Mouse (Mus musculus) lung, postnatal 14 days (tissue): Measurements from ENCODE around the gene Map4k4.
A peak's percentile ranks its signal among the peaks of the same experiment; 100 is the strongest.

Source experiments
- DNase-seq: peaks from one replicate; pipeline ENCODE4 v3.0.0; 2021

The Map4k4 gene

GRCm38 (mm10) chr1:39900181-39901005 is at the start of gene Map4k4:
Gene Map4k4, plus strand, starts transcription at chr1:39900913.
- DNase-seq: peak; percentile 86

- DNase-seq: no peak
Observed at GRCm38 (mm10) chr1:39855949-39856348, 44.8 kb upstream of the Map4k4 start.

- no peak for DNase-seq
Observed at GRCm38 (mm10) chr1:39856795-39857447, 43.8 kb upstream of the Map4k4 start.

- DNase-seq: no peak
Observed at GRCm38 (mm10) chr1:39857448-39857820, 43.3 kb upstream of the Map4k4 start.

- DNase-seq: no peak
Observed at GRCm38 (mm10) chr1:39859213-39859612, 41.5 kb upstream of the Map4k4 start.

GRCm38 (mm10) chr1:39866367-39867141 is 34.2 kb upstream of the Map4k4 start:
- no peak for DNase-seq

GRCm38 (mm10) chr1:39867142-39867525 is 33.6 kb upstream of the Map4k4 start:
- DNase-seq: no peak

GRCm38 (mm10) chr1:39867966-39868593 is 32.6 kb upstream of the Map4k4 start:
- peak; percentile 30 for DNase-seq

- no peak for DNase-seq
Observed at GRCm38 (mm10) chr1:39868825-39869571, 31.7 kb upstream of the Map4k4 start.

GRCm38 (mm10) chr1:39869721-39870201 is 31.0 kb upstream of the Map4k4 start:
- DNase-seq: no peak

- DNase-seq: no peak
Observed at GRCm38 (mm10) chr1:39877981-39878380, 22.7 kb upstream of the Map4k4 start.

GRCm38 (mm10) chr1:39882505-39882904 is 18.2 kb upstream of the Map4k4 start:
- DNase-seq: no peak

GRCm38 (mm10) chr1:39884803-39885515 is 15.8 kb upstream of the Map4k4 start:
- DNase-seq: no peak

- no peak for DNase-seq
Observed at GRCm38 (mm10) chr1:39887997-39888396, 12.7 kb upstream of the Map4k4 start.

- DNase-seq: no peak
Observed at GRCm38 (mm10) chr1:39889429-39889828, 11.3 kb upstream of the Map4k4 start.

- DNase-seq: no peak
Observed at GRCm38 (mm10) chr1:39889973-39890372, 10.7 kb upstream of the Map4k4 start.

GRCm38 (mm10) chr1:39893153-39893880 is 7.4 kb upstream of the Map4k4 start:
- DNase-seq: no peak

- DNase-seq: no peak
Observed at GRCm38 (mm10) chr1:39895097-39895496, 5.6 kb upstream of the Map4k4 start.

- no peak for DNase-seq
Observed at GRCm38 (mm10) chr1:39895506-39895905, 5.2 kb upstream of the Map4k4 start.

- no peak for DNase-seq
Observed at GRCm38 (mm10) chr1:39896581-39896980, 4.1 kb upstream of the Map4k4 start.

GRCm38 (mm10) chr1:39898686-39899085 is 2.0 kb upstream of the Map4k4 start:
- DNase-seq: no peak
